Mouse (Mus musculus) erythroid progenitor cell, adult 5-6 weeks (primary cell): ENCODE measurements around the gene Klk1b22. TPM values are rescaled to one million over a fixed set of nuclear protein-coding genes. Genes with fewer than 3 reads are reported as not detected.
"Not testable (repeated sequence)": the region's sequence is repeated elsewhere in the genome, so short reads cannot be mapped to it uniquely, and the experiment has no call there.

Source experiments
- ATAC-seq: replicated peaks from 2 replicates; pipeline ENCODE4 v1.8.0; 2016; ENCODE audit warnings: moderate number of reproducible peaks, mild to moderate bottlenecking, moderate TSS enrichment, inconsistent platforms; ENCODE audit not compliant: poor library complexity, low FRiP score, severe bottlenecking
- total RNA-seq, 2 experiments: library from RNA; stranded (forward) in 1 of 2; stranded (reverse) in 1 of 2; fragments of 150-400 nt in 1 of 2; fragments of 186-747, 209-891 nt in 1 of 2; gene quantifications; 2 replicates each; pipeline versions ENCODE4 v1.2.3 to v1.2.4; 2015 to 2017; ENCODE audit warnings: low replicate concordance in 2 of 2

The Klk1b22 gene
- total RNA-seq (2015; ENCODE audit: low replicate concordance) (not detected in 2 replicates), total RNA-seq (2017; ENCODE audit: low replicate concordance) (not detected in 2 replicates)

- no peak for ATAC-seq
These were observed at the start of gene Klk1b22 for GRCm38 (mm10) chr7:44112373-44112772. Gene Klk1b22, plus strand, starts transcription at chr7:44112673.

GRCm38 (mm10) chr7:44072117-44072516, 40.4 kb upstream of the Klk1b22 start:
- no peak for ATAC-seq

GRCm38 (mm10) chr7:44077703-44078102, 34.8 kb upstream of the Klk1b22 start:
- no peak for ATAC-seq

- ATAC-seq = no peak
These were observed 16.4 kb upstream of the Klk1b22 start for GRCm38 (mm10) chr7:44096111-44096510.

- not testable (repeated sequence) for ATAC-seq
These were observed 10.4 kb upstream of the Klk1b22 start, which contains the start of gene Klk1b21 for GRCm38 (mm10) chr7:44102028-44102427. Gene Klk1b21, plus strand, starts transcription at chr7:44102328.

- no peak for ATAC-seq
These were observed 11.0 kb downstream of the Klk1b22 start for GRCm38 (mm10) chr7:44123445-44123844.

- ATAC-seq = no peak
These were observed 24.0 kb downstream of the Klk1b22 start, which contains the start of gene Klk1b16 for GRCm38 (mm10) chr7:44136467-44136866. Gene Klk1b16, plus strand, starts transcription at chr7:44136767.

Other genes with a start within 250 kb of the Klk1b22 start
- gene Klk4, start 231.5 kb upstream of the Klk1b22 start, total RNA-seq (2015; ENCODE audit: low replicate concordance) = not detected in 2 replicates
- not detected in 2 replicates for gene Klk4, start 231.5 kb upstream of the Klk1b22 start, total RNA-seq (2017; ENCODE audit: low replicate concordance)
- not detected in 2 replicates for gene Klk15, start 178.9 kb upstream of the Klk1b22 start, total RNA-seq (2015; ENCODE audit: low replicate concordance)
- gene Klk15, start 178.9 kb upstream of the Klk1b22 start, total RNA-seq (2017; ENCODE audit: low replicate concordance) = not detected in 2 replicates
- not detected in 2 replicates for gene Klk1b8, start 162.0 kb upstream of the Klk1b22 start, total RNA-seq (2015; ENCODE audit: low replicate concordance)
- not detected in 2 replicates for gene Klk1b8, start 162.0 kb upstream of the Klk1b22 start, total RNA-seq (2017; ENCODE audit: low replicate concordance)
- gene Klk1b1, start 145.9 kb upstream of the Klk1b22 start, total RNA-seq (2015; ENCODE audit: low replicate concordance) = not detected in 2 replicates
- not detected in 2 replicates for gene Klk1b1, start 145.9 kb upstream of the Klk1b22 start, total RNA-seq (2017; ENCODE audit: low replicate concordance)
- gene Klk1b9, start 136.6 kb upstream of the Klk1b22 start, total RNA-seq (2015; ENCODE audit: low replicate concordance) = not detected in 2 replicates
- gene Klk1b9, start 136.6 kb upstream of the Klk1b22 start, total RNA-seq (2017; ENCODE audit: low replicate concordance) = not detected in 2 replicates
- gene Klk1b11, start 116.8 kb upstream of the Klk1b22 start, total RNA-seq (2015; ENCODE audit: low replicate concordance) = not detected in 2 replicates
- gene Klk1b11, start 116.8 kb upstream of the Klk1b22 start, total RNA-seq (2017; ENCODE audit: low replicate concordance) = not detected in 2 replicates
- not detected in 2 replicates for gene Klk1b26, start 100.5 kb upstream of the Klk1b22 start, total RNA-seq (2015; ENCODE audit: low replicate concordance)
- not detected in 2 replicates for gene Klk1b26, start 100.5 kb upstream of the Klk1b22 start, total RNA-seq (2017; ENCODE audit: low replicate concordance)
- gene Klk1b27, start 60.4 kb upstream of the Klk1b22 start, total RNA-seq (2015; ENCODE audit: low replicate concordance) = not detected in 2 replicates
- gene Klk1b27, start 60.4 kb upstream of the Klk1b22 start, total RNA-seq (2017; ENCODE audit: low replicate concordance) = not detected in 2 replicates
- not detected in 2 replicates for gene Klk1b21, start 10.3 kb upstream of the Klk1b22 start, total RNA-seq (2015; ENCODE audit: low replicate concordance)
- gene Klk1b21, start 10.3 kb upstream of the Klk1b22 start, total RNA-seq (2017; ENCODE audit: low replicate concordance) = not detected in 2 replicates
- not detected in 2 replicates for gene Klk1b16, start 24.1 kb downstream of the Klk1b22 start, total RNA-seq (2015; ENCODE audit: low replicate concordance)
- not detected in 2 replicates for gene Klk1b16, start 24.1 kb downstream of the Klk1b22 start, total RNA-seq (2017; ENCODE audit: low replicate concordance)
- gene Klk1b24, start 75.6 kb downstream of the Klk1b22 start, total RNA-seq (2015; ENCODE audit: low replicate concordance) = not detected in 2 replicates
- gene Klk1b24, start 75.6 kb downstream of the Klk1b22 start, total RNA-seq (2017; ENCODE audit: low replicate concordance) = not detected in 2 replicates
- not detected in 2 replicates for gene Klk1b3, start 85.5 kb downstream of the Klk1b22 start, total RNA-seq (2015; ENCODE audit: low replicate concordance)
- not detected in 2 replicates for gene Klk1b3, start 85.5 kb downstream of the Klk1b22 start, total RNA-seq (2017; ENCODE audit: low replicate concordance)
- not detected in 2 replicates for gene Klk1b4, start 94.8 kb downstream of the Klk1b22 start, total RNA-seq (2015; ENCODE audit: low replicate concordance)
- not detected in 2 replicates for gene Klk1b4, start 94.8 kb downstream of the Klk1b22 start, total RNA-seq (2017; ENCODE audit: low replicate concordance)
- gene Klk1b5, start 103.3 kb downstream of the Klk1b22 start, total RNA-seq (2015; ENCODE audit: low replicate concordance) = not detected in 2 replicates
- gene Klk1b5, start 103.3 kb downstream of the Klk1b22 start, total RNA-seq (2017; ENCODE audit: low replicate concordance) = not detected in 2 replicates
- gene Klk1, start 112.7 kb downstream of the Klk1b22 start, total RNA-seq (2015; ENCODE audit: low replicate concordance) = not detected in 2 replicates
- not detected in 2 replicates for gene Klk1, start 112.7 kb downstream of the Klk1b22 start, total RNA-seq (2017; ENCODE audit: low replicate concordance)
- not detected in 2 replicates for gene Gm36864, start 123.5 kb downstream of the Klk1b22 start, total RNA-seq (2015; ENCODE audit: low replicate concordance)
- gene Gm36864, start 123.5 kb downstream of the Klk1b22 start, total RNA-seq (2017; ENCODE audit: low replicate concordance) = not detected in 2 replicates
- not detected in 2 replicates for gene 1700028J19Rik, start 134.0 kb downstream of the Klk1b22 start, total RNA-seq (2015; ENCODE audit: low replicate concordance)
- 0.90 and 2.2 TPM in 2 replicates for gene 1700028J19Rik, start 134.0 kb downstream of the Klk1b22 start, total RNA-seq (2017; ENCODE audit: low replicate concordance)
- 16.6 and 17.6 TPM in 2 replicates for gene 2410002F23Rik, start 134.0 kb downstream of the Klk1b22 start, total RNA-seq (2015; ENCODE audit: low replicate concordance)
- gene 2410002F23Rik, start 134.0 kb downstream of the Klk1b22 start, total RNA-seq (2017; ENCODE audit: low replicate concordance) = 9.2 and 11.4 TPM in 2 replicates
- not detected in 2 replicates for gene Acp4, start 144.7 kb downstream of the Klk1b22 start, total RNA-seq (2015; ENCODE audit: low replicate concordance)
- not detected in 2 replicates for gene Acp4, start 144.7 kb downstream of the Klk1b22 start, total RNA-seq (2017; ENCODE audit: low replicate concordance)
- gene Gm15517, start 148.8 kb downstream of the Klk1b22 start, total RNA-seq (2015; ENCODE audit: low replicate concordance) = not detected in 2 replicates
- gene Gm15517, start 148.8 kb downstream of the Klk1b22 start, total RNA-seq (2017; ENCODE audit: low replicate concordance) = not detected in 2 replicates
- gene Clec11a, start 194.2 kb downstream of the Klk1b22 start, total RNA-seq (2015; ENCODE audit: low replicate concordance) = 2.5 TPM in 1 of 2 replicates, not detected in the other
- not detected in 2 replicates for gene Clec11a, start 194.2 kb downstream of the Klk1b22 start, total RNA-seq (2017; ENCODE audit: low replicate concordance)
- gene Shank1, start 197.6 kb downstream of the Klk1b22 start, total RNA-seq (2015; ENCODE audit: low replicate concordance) = not detected in 2 replicates
- under 0.01 and 0.23 TPM in 2 replicates for gene Shank1, start 197.6 kb downstream of the Klk1b22 start, total RNA-seq (2017; ENCODE audit: low replicate concordance)